Mouse (Mus musculus) right cerebral cortex, postnatal 4 days (tissue): Measurements from ENCODE around the gene Zswim4.
"Not testable (repeated sequence)": the region's sequence is repeated elsewhere in the genome, so short reads cannot be mapped to it uniquely, and the experiment has no call there.

Experiments used
- DNase-seq: peaks from one replicate; pipeline ENCODE4 v3.0.0-alpha.2; 2022

The Zswim4 gene

GRCm38 (mm10) chr8:84236998-84237473, at the start of gene Zswim4:
Gene Zswim4 (minus strand): TSS chr8:84237055.
- DNase-seq = peak; percentile 99

DNA sequence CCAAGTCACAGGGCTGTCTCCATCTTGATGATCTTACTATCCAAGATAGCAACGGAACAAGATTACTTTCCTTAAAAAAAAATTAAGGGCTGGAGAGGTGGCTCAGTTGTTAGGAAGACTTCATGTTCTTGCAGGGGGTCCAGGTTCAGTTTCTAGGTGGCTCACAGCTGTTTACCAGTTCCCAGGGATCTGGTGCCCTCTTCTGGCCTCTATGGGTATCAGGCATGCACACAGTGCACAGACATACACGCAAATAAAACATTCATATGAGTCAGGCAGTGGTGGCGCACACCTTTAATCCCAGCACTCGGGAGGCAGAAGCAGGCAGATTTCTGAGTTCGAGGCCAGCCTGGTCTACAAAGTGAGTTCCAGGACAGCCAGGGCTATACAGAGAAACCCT, 48.8 kb upstream of the Zswim4 start:
- not testable (repeated sequence) for DNase-seq

DNA sequence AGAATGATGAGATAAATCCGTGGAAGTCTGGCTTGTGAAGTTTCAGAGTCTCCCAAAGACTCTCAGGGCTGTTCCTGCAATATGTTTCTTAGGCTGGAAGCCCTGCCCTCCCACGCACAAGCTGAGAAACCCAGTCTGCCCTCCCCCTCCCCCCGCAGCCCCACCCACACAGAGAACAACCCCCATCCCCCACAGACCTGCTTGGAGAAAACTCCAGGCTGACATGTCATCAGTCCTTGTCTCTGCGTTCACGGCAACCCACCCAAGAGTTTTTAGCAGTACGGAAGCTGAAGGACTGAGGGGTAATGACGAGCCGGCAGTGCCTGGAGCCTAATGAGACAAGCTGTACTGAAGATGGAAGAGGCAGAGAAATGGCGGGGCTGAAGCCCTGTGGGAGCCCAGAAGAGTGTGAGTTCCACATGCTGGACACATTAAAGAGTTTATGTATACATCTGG, 47.8 kb upstream of the Zswim4 start:
- DNase-seq = no peak

DNA sequence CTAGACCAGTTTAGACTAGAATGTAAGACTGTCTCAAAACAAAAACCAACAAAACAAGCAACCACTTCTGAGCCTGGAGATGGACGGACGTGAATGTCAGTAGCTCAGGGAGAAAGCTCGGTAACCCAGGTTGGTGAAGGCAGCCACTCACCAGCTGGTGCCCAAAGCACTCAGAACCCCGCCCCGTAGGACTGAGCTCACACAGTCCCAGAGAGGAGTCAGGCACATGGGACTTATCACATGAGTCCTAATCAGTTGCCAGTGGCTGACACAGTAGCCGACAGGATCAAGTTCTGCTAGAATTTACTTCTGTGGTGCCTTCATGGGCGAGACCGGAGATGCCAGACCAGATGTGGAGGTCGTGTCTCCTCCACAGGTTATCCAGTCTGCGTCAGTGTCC, 43.9 kb upstream of the Zswim4 start:
- no peak for DNase-seq

DNA sequence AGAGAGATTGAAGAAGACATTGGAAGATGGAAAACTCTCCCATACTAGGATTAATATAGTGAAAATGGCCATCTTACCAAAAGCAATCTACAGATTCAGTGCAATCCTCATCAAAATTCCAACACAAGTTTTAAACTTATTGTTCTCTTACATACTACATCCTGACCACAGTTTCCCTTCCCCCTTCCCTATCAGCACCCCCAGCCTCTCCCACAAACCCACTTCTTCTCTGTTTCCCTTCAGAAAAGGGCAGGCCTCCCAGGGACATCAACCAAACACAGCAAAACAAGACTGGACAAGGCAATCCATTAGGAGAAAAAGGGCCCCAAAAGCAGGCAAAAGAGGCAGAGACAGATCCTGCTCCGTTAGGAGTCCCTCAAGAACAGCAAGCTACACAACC, 39.6 kb upstream of the Zswim4 start:
- DNase-seq = no peak

GRCm38 (mm10) chr8:84273968-84274367, 37.1 kb upstream of the Zswim4 start:
- DNase-seq = no peak

- DNase-seq = no peak
Measured at GRCm38 (mm10) chr8:84272302-84272701, 35.4 kb upstream of the Zswim4 start.

- peak; percentile 100 for DNase-seq
Measured at GRCm38 (mm10) chr8:84269950-84270773, 33.3 kb upstream of the Zswim4 start, which contains the start of gene Ccdc130. Gene Ccdc130 (minus strand): TSS chr8:84270380.

GRCm38 (mm10) chr8:84261098-84261497, 24.2 kb upstream of the Zswim4 start:
- DNase-seq = no peak

DNA sequence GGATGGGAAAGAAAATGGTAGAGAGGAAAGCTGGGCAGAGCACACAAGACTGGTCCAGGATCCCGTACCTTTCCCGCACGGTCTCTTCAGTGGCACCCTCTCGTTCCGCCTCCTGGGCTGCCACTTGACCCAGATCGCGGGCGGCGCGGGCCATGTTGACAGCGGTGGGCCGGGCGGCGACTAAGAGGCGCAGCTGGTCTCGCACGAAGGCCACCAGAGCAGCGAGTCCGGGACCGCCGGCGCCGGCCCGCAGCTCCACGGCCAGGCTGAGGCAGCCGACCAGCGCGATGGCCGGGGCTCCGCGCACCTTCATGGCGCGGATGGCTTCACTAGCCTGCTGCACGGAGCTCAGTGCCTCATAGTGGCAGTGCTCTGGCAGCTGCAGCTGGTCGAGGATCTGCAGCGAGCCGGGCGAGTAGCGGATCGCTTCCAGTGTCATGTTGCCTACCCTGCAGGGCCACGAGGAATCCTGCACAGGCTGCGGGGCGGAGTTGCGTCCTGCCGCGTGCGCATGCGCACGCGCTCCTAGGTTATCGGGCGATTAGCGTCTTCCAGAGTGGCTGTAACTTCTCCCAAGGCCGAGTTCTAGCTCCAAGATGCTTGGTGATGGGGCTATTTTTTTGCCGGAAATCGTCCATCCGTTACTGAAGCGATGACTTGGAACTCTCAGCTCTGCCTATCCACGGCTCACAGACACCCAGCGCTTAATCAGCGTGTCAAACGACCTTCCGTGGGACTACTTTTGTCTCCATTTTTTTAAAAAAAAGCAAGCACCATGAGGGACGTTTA, 20.2 kb upstream of the Zswim4 start, which contains the start of gene Mri1:
TSS of gene Mri1 (minus strand) at position 505 of the 789 bp plus-strand sequence.
- peak; percentile 85 for DNase-seq

- DNase-seq = no peak
Measured at GRCm38 (mm10) chr8:84256458-84256821, 19.6 kb upstream of the Zswim4 start.

DNA sequence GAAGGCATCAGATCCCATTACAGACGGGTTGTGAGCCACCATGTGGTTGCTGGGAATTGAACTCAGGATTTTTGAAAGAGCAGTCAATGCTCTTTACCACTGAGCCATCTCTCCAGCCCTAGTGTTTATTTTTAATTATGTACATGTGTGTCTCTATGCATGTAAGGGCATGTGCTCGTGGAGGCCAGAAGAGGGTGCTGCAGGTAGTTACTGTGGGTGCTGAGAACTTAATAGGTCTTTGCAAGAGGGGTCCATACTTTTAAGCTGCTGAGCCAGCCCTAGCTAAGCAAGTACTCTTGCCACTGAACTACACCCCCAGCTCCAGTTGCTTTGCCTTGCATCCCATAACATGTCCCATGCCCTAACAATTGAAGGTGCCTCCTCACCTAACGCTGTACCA, 19.0 kb upstream of the Zswim4 start:
- no peak for DNase-seq

DNA sequence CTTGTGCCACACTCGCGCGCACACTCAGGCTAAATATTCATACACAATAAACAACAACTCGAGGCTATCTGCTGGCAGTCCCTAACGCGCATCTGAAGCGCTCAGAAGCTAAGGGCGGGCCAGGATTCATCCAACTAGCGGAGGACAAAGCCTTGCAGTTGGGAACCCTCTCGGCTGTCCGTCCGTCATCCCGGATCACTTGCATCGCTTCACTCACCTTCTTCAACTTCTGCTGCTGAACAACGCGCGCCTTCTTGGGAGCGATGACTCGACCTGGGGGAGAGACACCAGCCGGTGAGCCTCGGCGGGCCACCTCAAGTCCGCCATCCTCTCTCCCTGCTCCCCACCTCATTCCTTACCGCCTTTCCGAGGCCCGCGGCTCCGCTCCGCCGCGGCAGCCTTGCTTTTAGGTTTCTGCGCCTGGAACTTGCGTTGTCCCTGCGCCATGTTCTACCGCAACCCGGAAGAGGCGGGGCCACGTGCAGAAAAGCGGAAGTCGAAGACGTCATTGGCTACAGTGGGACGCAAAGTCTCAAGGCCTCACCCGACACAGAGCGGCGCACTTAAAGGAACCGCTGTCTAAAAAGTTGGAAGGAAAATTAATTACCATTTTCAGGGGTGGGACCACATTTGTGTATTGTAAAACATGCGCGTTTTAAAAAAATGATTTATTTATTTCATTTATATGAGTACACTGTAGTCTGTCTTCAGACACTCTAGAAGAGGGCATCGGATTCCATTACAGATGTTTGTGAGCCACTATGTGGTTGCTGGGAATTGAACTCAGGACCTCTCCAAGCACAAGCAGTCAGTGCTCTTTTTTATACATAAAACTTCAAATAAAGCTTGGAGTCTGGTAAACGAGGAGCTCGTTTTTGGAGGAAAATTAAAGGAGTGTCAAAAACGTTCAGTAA, 12.7 kb upstream of the Zswim4 start, which contains the start of gene D8Ertd738e:
TSS of gene D8Ertd738e (minus strand) at position 463 of the 914 bp plus-strand sequence.
- DNase-seq = peak; percentile 77

- no peak for DNase-seq
Measured at GRCm38 (mm10) chr8:84241821-84242220, 5.0 kb upstream of the Zswim4 start.

DNA sequence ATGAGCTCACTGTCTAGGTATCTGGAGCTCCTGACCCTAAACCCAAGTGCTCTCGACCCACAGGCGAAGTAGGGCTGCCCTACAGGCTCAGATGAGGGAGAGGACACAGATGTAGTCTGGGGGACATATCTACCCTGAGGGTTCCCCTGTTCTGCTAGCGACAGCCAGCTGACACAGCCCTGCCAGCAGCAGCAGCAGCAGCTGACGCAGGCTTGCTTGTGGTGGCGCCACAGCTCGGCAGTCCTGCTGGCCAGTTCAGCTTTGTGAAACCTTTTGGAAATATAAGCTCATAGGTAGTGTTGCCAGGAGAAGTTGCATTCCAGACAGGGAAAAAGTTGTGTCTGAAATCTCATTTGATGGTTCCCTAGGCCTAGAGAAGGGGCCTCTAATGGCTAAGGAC, 4.3 kb upstream of the Zswim4 start:
- DNase-seq = no peak

GRCm38 (mm10) chr8:84237542-84238229, 831 bp upstream of the Zswim4 start:
- no peak for DNase-seq

GRCm38 (mm10) chr8:84236410-84236997, 351 bp downstream of the Zswim4 start:
- no peak for DNase-seq

GRCm38 (mm10) chr8:84235746-84236409, 977 bp downstream of the Zswim4 start:
- no peak for DNase-seq

DNA sequence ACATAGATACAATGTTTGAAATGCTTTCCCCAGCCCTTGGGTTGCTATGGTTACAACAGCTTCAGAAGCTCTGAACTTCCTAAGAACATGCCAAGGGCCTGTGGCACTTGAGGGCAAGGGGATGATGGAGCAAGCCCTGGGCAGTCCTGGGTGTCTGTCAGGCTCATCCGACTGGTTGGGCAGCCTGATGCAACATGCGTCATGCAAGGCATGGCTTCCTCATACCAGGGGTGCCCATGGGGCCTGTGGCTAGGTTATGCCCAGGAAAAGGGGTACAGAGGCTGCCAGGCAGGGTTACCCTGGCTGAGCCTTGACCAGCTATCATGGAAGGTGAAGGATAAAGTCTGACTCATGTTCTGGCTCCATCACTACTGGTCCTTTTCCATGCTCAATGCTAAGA, 3.8 kb downstream of the Zswim4 start:
- no peak for DNase-seq

DNA sequence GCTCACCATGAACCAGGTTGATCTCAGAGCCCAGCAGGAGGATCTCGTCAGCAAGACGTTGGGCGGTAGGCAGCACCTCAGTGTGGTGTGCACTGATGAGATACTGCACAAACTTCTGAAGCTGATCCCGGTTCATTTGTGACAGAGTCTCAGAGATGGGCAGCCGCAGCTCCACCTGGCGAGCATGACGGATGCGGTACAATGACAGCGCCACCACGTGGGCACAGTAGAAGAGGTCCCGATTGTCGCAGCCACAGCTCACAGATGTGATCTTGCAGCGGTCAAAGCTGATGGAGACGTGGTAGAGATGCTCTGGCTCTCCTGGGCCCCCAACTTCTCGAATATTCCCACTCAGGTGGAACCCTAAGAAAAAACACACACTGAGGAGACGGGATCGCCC, 6.1 kb downstream of the Zswim4 start:
- no peak for DNase-seq
